Mouse (Mus musculus): ENCODE data around the gene Krt5. TPM values are rescaled to one million over a fixed set of nuclear protein-coding genes. Genes with fewer than 3 reads are reported as not detected.
"Not testable (repeated sequence)": the region's sequence is repeated elsewhere in the genome, so short reads cannot be mapped to it uniquely, and the experiment has no call there.

Krt5 gene
- under 1 TPM in 1 of 2 experiments, not detected in 1; 0.15 TPM for total RNA-seq (2021)
- long read RNA-seq, experiment 1: 0 reads
- long read RNA-seq, experiment 2: 0 reads

DNA sequence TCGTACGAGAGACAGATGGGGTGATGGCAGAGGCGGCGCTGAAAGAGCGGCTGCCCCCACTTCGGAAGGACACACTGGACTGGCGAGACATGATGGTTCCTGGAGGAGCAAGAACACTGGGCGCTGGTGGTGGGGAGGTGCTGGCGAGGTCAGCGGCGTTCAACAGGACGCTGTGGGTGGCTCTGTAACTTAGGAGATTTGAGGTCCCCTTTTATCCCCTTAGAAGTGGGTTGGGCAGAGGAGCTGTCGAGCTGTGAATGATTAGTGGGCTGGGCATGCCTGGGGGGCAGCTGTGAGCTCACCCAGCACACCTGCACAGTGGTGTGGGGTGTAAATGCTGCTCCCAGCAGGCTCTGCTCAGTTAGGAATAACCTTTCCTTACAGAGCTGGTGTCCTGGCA is at the start of gene Krt5:
Gene Krt5, minus strand, starts transcription at position 179 of the 400 bp plus-strand sequence.
- no peak for DNase-seq
- intact Hi-C loops (cut with DNase I): no loop called here

DNA sequence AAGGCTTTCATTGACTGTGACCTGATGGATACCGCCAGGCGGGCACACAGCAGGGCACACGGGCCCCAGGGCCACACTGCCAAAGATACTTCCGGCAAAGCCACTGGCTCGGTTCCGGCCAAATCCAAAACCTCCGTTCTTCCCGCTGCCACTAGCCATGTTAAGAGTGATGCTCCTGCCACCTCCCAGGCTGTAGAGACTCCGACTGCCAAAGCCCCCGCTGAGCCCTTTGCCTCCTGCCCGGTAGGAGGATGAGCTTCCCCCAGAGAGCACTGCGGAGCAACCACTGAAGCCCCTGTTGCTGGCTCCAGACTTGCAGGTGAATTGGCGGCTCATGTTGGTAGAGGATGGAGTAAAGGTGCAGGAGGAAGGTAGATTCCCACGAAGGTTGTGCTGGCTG is 30.0 kb upstream of the Krt5 start, which contains the start of gene Krt71:
Gene Krt71, minus strand, starts transcription at position 399 of the 400 bp plus-strand sequence.
- intact Hi-C loops (cut with DNase I): no loop called here
- no peak for DNase-seq

DNA sequence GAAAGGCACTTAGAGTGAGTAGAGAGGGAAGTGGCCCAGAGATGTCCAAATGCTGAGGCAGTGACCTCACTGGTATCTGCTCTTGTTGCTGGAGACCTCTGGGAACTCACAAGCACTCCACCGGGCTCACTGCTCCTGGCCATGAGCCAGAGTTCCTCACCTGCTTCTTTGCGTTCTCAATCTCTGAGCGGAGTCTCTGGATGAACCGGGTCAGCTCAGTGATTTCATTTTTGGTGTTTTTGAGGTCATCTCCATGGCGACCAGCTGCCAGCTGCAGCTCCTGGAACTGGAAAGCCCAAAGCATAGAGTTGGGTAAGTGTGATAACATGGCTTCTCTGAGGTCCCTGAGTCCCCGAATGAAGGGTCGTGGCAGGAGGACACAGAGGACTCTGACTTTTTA is 25.1 kb upstream of the Krt5 start:
- DNase-seq: no peak
- intact Hi-C loops (cut with DNase I): no loop called here

- intact Hi-C loops (cut with DNase I): no loop called here
- DNase-seq: no peak
Measured at GRCm38 (mm10) chr15:101730653-101731052, 18.0 kb upstream of the Krt5 start.

GRCm38 (mm10) chr15:101724686-101725085 is 12.0 kb upstream of the Krt5 start:
- no peak for DNase-seq
- intact Hi-C loops (cut with DNase I): no loop called here

DNA sequence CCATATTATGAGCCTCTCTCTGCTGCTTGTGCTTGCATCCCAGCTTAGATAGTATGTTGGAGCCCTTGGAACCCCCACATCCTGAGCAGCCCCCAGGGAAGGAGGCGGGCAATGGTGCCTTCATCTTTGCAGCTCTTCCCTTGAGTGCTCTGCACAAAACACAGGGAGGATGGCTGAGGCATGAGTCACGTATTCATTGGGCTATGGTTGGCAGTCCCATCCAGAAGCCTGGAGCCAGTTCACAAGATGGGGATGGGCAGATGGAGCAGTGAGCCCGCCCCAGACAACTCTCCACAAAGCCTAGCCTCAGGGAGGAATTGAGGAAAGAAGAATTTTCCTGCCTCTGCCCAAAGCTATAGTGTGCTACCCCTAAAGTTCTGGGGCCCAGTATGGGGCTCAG is 3.1 kb upstream of the Krt5 start:
- intact Hi-C loops (cut with DNase I): no loop called here
- DNase-seq: no peak

- intact Hi-C loops (cut with DNase I): no loop called here
- no peak for DNase-seq
Measured at GRCm38 (mm10) chr15:101714356-101714755, 1.7 kb upstream of the Krt5 start.

DNA sequence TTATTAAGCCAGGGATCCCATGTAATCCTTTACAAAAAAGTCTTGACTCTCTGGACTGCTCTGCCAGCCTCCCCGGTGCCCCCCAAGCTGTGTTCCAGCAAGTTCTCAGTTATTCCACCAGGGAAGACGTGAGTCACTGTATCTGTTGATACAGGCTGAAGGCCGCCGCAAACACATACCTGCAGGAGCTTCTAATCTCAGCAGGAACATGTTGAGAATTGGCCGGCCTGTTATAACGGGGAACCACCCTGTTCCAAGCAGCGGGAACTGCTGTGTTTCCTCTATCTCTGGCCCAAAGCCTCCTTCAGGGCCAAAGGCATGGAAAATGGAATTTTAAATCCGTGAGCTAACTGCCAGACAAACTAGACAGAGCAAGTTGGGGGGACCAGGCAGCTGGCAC is 1.0 kb upstream of the Krt5 start:
- DNase-seq: no peak
- intact Hi-C loops (cut with DNase I): no loop called here

GRCm38 (mm10) chr15:101708683-101709082 is 4.0 kb downstream of the Krt5 start:
- no peak for DNase-seq
- intact Hi-C loops (cut with DNase I): no loop called here

- intact Hi-C loops (cut with DNase I): no loop called here
- no peak for DNase-seq
Measured at GRCm38 (mm10) chr15:101707454-101707853, 5.2 kb downstream of the Krt5 start.

- no peak for DNase-seq
- intact Hi-C loops (cut with DNase I): no loop called here
Measured at GRCm38 (mm10) chr15:101704066-101704465, 8.6 kb downstream of the Krt5 start.

DNA sequence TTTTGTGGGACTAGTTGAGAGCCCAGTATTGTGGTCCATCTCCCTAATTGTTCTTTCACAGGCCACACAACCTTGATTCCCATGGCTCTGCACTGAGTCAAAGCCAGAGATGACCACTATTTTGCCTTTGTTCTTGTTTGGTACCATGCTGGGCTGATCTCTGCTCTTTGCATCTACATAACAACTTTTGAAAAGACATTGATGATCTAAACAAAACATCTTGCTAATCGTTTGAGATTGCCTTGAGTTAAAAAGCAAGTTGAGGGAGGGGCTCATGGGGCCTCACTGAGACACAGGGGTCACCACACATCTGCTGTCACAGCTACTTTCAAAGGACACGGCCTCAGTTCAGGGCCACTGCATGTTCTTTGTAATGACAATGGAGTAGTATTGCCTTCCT is 10.3 kb downstream of the Krt5 start:
- intact Hi-C loops (cut with DNase I): no loop called here
- no peak for DNase-seq

DNA sequence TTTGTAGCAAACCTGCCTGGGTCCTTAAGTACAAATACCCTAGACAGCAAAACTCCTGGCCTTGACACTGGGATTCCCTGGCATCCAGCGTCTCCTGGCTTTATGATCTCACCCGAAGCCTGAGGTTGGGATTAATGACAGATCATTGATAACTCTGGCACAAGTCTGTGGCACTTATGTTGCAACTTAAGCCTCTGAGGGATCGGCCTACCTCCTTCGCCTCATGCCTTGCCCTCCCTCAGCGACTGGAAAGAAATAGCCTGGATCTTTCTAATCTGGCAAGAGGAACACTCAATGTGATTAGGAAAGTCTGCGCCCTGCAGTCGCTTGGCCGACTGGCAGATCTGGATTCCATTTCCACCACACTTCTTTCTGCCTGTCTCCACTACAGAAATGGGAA is 12.8 kb downstream of the Krt5 start:
- intact Hi-C loops (cut with DNase I): no loop called here
- DNase-seq: no peak

DNA sequence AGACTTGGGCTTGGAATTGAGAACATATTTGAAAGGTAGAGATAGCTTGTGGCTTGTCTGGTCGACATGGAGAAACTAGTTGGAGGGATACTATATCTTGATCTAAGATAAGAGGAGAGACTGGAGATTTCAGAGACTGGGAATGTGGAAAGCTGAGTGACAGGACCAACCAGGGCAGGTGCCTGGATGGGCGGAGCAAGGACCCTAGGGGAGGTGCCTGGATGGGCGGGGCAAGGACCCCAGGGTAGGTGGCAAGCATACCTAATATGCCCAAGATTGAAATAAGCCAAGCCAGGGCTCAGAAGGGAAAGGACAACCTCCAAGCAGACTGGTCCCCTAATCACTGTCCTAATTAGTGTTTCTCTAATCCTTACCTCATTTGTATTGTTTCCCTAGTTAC is 13.5 kb downstream of the Krt5 start:
- intact Hi-C loops (cut with DNase I): no loop called here
- DNase-seq: no peak

GRCm38 (mm10) chr15:101697326-101698188 is 15.1 kb downstream of the Krt5 start:
- intact Hi-C loops (cut with DNase I): no loop called here
- no peak for DNase-seq

GRCm38 (mm10) chr15:101694207-101694606 is 18.5 kb downstream of the Krt5 start, which contains the start of gene Krt6a:
Krt6a (minus strand) TSS chr15:101694307.
- intact Hi-C loops (cut with DNase I): no loop called here
- DNase-seq: no peak

DNA sequence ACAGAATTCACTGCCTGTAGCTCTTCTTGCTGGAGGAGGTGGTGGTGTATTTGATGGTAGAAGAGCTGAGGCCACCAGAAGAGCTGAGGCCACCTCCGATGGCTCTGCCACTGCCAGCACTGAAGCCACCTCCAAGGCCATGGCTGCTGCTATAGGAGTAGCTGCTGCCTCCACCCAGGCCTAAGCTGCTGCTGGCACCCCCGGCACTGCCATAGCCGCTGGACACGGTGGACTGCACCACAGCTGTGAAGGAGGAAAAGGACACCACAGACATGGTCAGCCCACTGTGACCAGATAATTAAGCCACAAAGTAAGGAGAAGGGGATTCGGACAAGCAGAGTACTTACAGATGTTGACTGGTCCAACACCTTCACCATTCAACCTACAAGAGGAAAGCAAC is 22.2 kb downstream of the Krt5 start:
- intact Hi-C loops (cut with DNase I); DNase-seq: not testable (repeated sequence)

GRCm38 (mm10) chr15:101688161-101688560 is 24.5 kb downstream of the Krt5 start:
- DNase-seq: no peak
- intact Hi-C loops (cut with DNase I): no loop called here

DNA sequence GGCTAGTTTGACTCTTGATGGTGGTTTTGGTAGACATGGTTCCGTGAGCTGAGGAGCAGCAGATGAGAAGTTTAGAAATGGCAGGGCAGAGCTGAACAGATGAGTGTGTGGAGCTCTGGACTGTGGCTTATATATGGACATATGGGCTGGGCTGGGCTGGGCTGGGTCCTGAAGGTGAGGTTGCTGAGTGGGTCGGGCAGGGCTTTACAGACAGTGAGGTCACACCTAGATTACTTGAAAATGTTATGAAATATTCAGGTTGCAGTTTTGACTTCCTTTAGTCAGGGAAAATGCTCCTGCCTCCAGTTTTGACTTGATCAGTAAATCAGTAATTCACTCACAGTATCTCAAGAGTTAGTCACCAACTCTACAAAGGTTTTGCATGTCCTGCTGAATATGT is 32.5 kb downstream of the Krt5 start, which contains the start of gene Krt6b:
Gene Krt6b, minus strand, starts transcription at position 101 of the 400 bp plus-strand sequence.
- intact Hi-C loops (cut with DNase I): no loop called here
- DNase-seq: no peak

DNA sequence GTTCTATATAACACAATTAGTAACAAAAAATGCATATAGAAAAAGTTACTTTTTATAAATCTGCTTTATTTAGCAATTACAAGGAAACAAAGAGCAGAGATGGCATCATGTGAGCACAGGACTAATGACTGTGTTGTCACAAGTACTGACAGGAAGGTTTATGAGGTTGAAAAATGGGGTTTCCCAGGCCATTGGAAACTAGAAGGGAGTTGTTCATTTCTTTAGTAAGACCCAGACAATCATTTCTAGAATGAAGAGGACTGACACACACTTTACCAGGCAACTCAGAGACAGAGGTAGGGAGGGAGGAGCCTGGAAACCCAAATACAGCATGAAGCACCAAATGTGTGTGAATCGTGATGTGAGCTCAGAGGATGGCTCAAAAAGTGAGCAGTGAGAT is 36.7 kb downstream of the Krt5 start:
- DNase-seq: no peak
- intact Hi-C loops (cut with DNase I): no loop called here
